Mouse (Mus musculus) lung, adult 2 months (tissue): ENCODE results near the gene Cpped1.

Experiments
- CTCF ChIP-seq: fragments of 200-500 bp; IDR thresholded peaks from 2 replicates; pipeline ENCODE4 v1.5.1; 2011; ENCODE audit warnings: mild to moderate bottlenecking, low read length, control low read depth; ENCODE audit not compliant: insufficient read depth
- POLR2A ChIP-seq: fragments of 200-500 bp; IDR thresholded peaks from 2 replicates; pipeline ENCODE4 v1.6.1; 2011; ENCODE audit warnings: low read depth, mild to moderate bottlenecking, control low read depth, low read length, borderline replicate concordance; ENCODE audit errors: extremely low read depth

DNA sequence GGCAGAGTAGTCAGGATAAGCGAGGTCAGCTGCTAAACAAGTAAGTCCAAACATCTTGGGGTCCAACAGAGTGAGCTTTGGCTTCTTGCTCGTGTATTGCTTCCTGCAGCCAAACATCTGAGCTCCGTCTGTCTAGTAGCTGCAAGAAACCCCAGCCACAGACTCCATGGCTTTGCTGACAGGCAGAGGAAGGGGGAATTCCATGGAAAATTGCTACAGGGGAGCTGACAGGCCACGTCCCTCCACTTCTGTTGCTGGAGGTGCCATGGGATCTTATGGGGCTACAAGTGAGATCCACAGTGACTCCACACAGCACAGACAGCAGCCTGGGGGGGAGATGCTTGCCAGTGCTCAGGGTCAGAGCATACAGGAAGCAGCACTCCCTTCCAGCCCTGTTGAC is 123.4 kb downstream of the Cpped1 start:
- no peak for TF ChIP-seq CTCF
- TF ChIP-seq POLR2A = no peak
